Mouse (Mus musculus) liver, embryonic 14.5 days (tissue): ENCODE data around the gene Zfp346. TPM values are rescaled to one million over a fixed set of nuclear protein-coding genes. Genes with fewer than 3 reads are reported as not detected.
A peak's percentile ranks its signal among the peaks of the same experiment; 100 is the strongest.

Experiments
- ATAC-seq: fragments of 200-750 bp; cut with Nextera tagmentation; 2 replicates; pipeline ENCODE4 v1.8.0; 2017; ENCODE audit warnings: moderate number of reproducible peaks, mild to moderate bottlenecking, moderate library complexity; ENCODE audit not compliant: insufficient read depth
- DNase-seq, 3 experiments: peaks; one replicate each; pipeline ENCODE4 v3.0.0-alpha.2; 2012 to 2013; ENCODE audit warnings: low read depth in 3 of 3, low spot score in 3 of 3
- H3K27ac ChIP-seq: fragments of 300-500 bp; sonication (generic); 2 replicates; pipeline ENCODE4 v1.5.1; 2014; ENCODE audit warnings: moderate library complexity, mild to moderate bottlenecking, control low read depth, inconsistent platforms
- H3K27me3 ChIP-seq: fragments of 300-500 bp; sonication (generic); 2 replicates; pipeline ENCODE4 v1.6.1; 2014; ENCODE audit warnings: mild to moderate bottlenecking, low read length, moderate library complexity; ENCODE audit not compliant: control insufficient read depth, insufficient read depth
- H3K36me3 ChIP-seq: fragments of 300-500 bp; sonication (generic); replicated peaks from 2 replicates; pipeline ENCODE4 v1.6.1; 2014; ENCODE audit warnings: low read depth; ENCODE audit not compliant: control insufficient read depth, insufficient read depth
- H3K4me1 ChIP-seq, 2 experiments: fragments of 200-500 bp in 1 of 2; fragments of 300-500 bp in 1 of 2; sonication (generic) in 1 of 2; replicated peaks; 2 replicates each; pipeline ENCODE4 v1.6.1; 2012 to 2014; ENCODE audit warnings: antibody characterized with exemption in 1 of 2, inconsistent platforms in 1 of 2, low read length in 1 of 2; ENCODE audit not compliant: control insufficient read depth in 2 of 2, insufficient read depth in 2 of 2
- H3K4me2 ChIP-seq: fragments of 300-500 bp; sonication (generic); 2 replicates; pipeline ENCODE4 v1.6.1; 2014; ENCODE audit warnings: low read depth, mild to moderate bottlenecking, control low read depth, moderate library complexity
- H3K4me3 ChIP-seq, 2 experiments: fragments of 200-500 bp in 1 of 2; fragments of 300-500 bp in 1 of 2; sonication (generic) in 1 of 2; 2 replicates each; pipeline ENCODE4 v1.5.1; 2012 to 2014; ENCODE audit warnings: low read depth in 2 of 2, low read length in 2 of 2, mild to moderate bottlenecking in 2 of 2, control low read depth in 1 of 2, inconsistent platforms in 1 of 2, moderate library complexity in 1 of 2; ENCODE audit not compliant: insufficient read depth in 1 of 2
- H3K9ac ChIP-seq: fragments of 300-500 bp; sonication (generic); replicated peaks from 2 replicates; pipeline ENCODE4 v1.6.1; 2014; ENCODE audit warnings: mild to moderate bottlenecking, control low read depth, moderate library complexity
- H3K9me3 ChIP-seq: fragments of 300-500 bp; sonication (generic); 2 replicates; pipeline ENCODE4 v1.6.1; 2016; ENCODE audit warnings: low read length, mixed read lengths; ENCODE audit not compliant: control insufficient read depth
- CTCF ChIP-seq: IDR thresholded peaks from 2 replicates; pipeline ENCODE4 v1.5.1; 2016; ENCODE audit warnings: antibody characterized with exemption, low read depth, control low read depth
- EP300 ChIP-seq: IDR thresholded peaks from 2 replicates; pipeline ENCODE4 v1.6.1; 2016; ENCODE audit warnings: antibody characterized with exemption, low read depth
- WGBS: fragments of 180-500 bp; shearing (Covaris S2); extraction: QIAGEN DNeasy Blood & Tissue Kit; methylation state at CpG from one replicate; pipeline ENCODE4 v1.1.7; 2014; ENCODE audit not compliant: insufficient replicate concordance; 5-methylcytosine and 5-hydroxymethylcytosine counted together
- polyA plus RNA-seq, 2 experiments: library from polyadenylated mRNA; depleted of rRNA in 1 of 2; stranded (reverse) in 1 of 2; unstranded in 1 of 2; fragments of >200 nt; fragmentation: Nextera tagmentation in 1 of 2; extraction: Ambion mirVana in 1 of 2; gene quantifications; 2 replicates each; pipeline versions ENCODE4 v1.2.1 to v1.2.3; 2012 to 2014

Zfp346 gene
- polyA plus RNA-seq, 2 experiments, result 5.6 to 11.4 TPM

DNA sequence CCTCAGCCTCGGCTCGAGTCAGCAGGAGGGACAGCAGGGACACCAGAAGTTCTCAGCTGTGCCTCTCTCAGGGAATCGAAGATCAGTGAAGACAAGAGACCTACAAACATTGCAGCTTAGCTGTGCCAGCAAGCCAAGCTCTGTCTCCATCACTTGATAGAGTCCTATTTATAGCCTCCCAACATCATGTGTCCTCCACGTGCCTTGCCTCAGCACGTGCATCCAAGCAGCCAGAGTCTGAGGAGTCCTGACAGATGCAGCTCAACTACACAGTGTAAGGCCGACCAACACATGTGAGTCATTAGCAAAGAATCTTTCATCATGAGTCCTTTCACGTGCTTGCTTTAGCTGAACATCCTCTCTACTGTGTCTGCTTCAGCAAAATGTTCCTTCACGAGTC, 2.6 kb downstream of the Zfp346 start:
- Histone ChIP-seq H3K9ac (no peak overlapping the region), H3K4me3 (no peak overlapping the region), H3K27ac (no peak overlapping the region), H3K4me1 (peaks cover 12 to 16% of the 10 kb centered on the region in 2 experiments; a peak in 3 of 4 replicates), H3K9me3 (no peaks in the 10 kb centered on the region), H3K4me2 (no peak overlapping the region), H3K36me3 (peaks cover 14% of the 10 kb centered on the region), H3K27me3 (no peaks in the 10 kb centered on the region)
- 83% methylated on average over 8 of the region's 8 CpGs for WGBS
- ATAC-seq (no peak), DNase-seq (no peak)
- TF ChIP-seq EP300 (no peak), CTCF (no peak)

DNA sequence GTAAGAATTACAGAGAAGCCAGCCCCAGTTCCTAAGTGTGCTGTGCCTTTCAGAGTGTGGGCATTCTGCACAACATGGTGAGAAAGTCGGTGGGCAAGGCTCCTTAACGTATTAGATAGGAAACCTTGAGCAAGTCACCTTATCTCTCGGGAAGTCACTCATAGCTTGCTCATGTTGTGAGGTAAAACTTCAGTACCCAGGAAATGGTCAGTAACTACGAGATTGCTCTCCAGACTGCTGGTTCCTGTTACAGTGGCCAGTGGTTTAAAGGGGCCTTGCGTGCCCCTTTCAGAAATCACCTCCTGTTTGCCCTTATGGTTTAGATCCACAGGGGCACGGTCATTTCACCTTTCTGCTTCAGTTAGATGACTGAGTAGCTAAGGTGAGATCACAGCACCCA, 9.3 kb downstream of the Zfp346 start:
- no peak overlapping the region for H3K4me3 ChIP-seq
- ATAC-seq (no peak), DNase-seq (no peak)
- H3K27me3 ChIP-seq, result no peaks in the 10 kb centered on the region
- 45% methylated on average over 6 of the region's 6 CpGs for WGBS
- H3K36me3 ChIP-seq, result peaks cover 30% of the 10 kb centered on the region
- no peak overlapping the region for H3K27ac ChIP-seq
- H3K4me1 ChIP-seq, result no peaks in the 10 kb centered on the region
- H3K9me3 ChIP-seq, result no peaks in the 10 kb centered on the region
- no peak overlapping the region for H3K9ac ChIP-seq
- TF ChIP-seq EP300 (no peak), CTCF (no peak)
- no peak overlapping the region for H3K4me2 ChIP-seq

DNA sequence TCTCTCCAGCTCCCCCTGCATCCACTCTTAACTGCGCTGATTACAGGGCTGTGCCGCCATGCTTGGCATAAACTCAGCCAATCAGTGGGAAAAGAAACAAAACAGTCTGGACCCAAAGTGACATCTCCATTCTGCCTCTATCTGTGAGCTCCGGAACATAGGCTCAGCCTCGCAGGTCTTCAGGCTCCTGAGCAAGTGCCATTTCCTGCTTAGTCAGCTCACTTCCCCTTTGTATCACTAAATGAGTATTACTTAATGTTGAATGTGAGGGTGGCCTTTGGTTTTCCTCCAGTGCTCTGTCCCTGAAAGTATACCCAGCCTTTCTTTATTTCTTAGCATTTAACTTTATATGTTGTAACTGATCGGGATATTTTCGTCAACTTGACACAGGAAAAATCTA, 19.8 kb downstream of the Zfp346 start:
- H3K4me3 ChIP-seq, result no peak overlapping the region
- no peaks in the 10 kb centered on the region for H3K27me3 ChIP-seq
- no peak overlapping the region for H3K9ac ChIP-seq
- peaks cover 37% of the 10 kb centered on the region for H3K36me3 ChIP-seq
- no peak overlapping the region for H3K27ac ChIP-seq
- H3K9me3 ChIP-seq, result no peaks in the 10 kb centered on the region
- TF ChIP-seq EP300, result no peak
- TF ChIP-seq CTCF, result no peak
- WGBS, result 65% methylated on average over 6 of the region's 6 CpGs
- no peak overlapping the region for H3K4me2 ChIP-seq
- DNase-seq, result peak in 1 of 3 experiments; percentile 3
- no peak for ATAC-seq
- H3K4me1 ChIP-seq, result no peaks in the 10 kb centered on the region

DNA sequence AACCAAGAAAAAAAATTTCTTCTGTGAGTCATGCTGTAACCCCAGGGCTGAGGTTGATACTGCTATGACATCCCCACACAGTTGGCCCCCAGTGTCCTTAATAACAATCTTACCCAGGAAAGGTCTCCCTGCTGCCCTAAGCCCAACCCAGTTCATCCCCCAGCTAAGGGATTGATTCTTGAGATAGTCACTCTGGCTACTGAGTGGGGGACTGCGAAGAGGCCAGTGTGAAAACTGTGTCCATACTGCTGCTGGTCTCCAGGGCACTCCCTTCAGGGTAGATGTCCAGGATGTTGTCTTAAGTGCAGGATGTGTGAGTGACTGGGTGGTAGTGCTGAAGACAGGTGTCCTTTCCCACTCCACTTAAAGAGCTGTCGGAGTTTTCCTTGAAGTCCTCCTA, 28.3 kb downstream of the Zfp346 start, which contains the start of gene Gm17617:
TSS of gene Gm17617 (minus strand) at position 101 of the 400 bp plus-strand sequence.
- H3K27me3 ChIP-seq, result no peaks in the 10 kb centered on the region
- no peak within 1 kb of the TSS for H3K4me3 ChIP-seq
- H3K4me2 ChIP-seq, result no peak within 1 kb of the TSS
- TF ChIP-seq EP300 (no peak), CTCF (no peak)
- ATAC-seq (no peak), DNase-seq (no peak)
- H3K27ac ChIP-seq, result no peak within 1 kb of the TSS
- H3K4me1 ChIP-seq, result peaks cover 0 to 4% of the 10 kb centered on the region in 2 experiments; a peak in 1 of 4 replicates
- H3K9me3 ChIP-seq, result no peaks in the 10 kb centered on the region
- 83% methylated on average over 2 of the region's 2 CpGs for WGBS
- H3K36me3 ChIP-seq, result peaks cover 12% of the 10 kb centered on the region
- H3K9ac ChIP-seq, result no peak within 1 kb of the TSS

DNA sequence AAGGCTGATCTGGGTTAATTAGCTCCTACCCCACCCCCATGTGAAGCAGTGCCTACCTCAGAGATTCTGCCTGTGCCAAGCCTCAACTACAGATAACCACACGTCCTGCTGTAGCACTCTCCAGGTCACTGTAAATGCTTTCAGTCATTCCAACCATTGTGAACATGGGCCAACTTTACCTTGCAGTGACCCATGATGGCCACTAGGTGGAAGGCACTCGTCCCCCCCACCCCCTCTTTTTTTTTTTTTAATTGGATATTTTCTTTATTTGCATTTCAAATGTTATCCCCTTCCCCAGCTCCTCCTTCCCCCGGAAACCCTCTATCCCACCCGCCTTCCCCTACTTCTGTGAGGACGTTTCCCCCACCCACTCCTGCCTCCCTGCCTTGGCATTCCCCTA, 30.3 kb downstream of the Zfp346 start:
- peaks cover 0 to 4% of the 10 kb centered on the region in 2 experiments; a peak in 1 of 4 replicates for H3K4me1 ChIP-seq
- H3K9me3 ChIP-seq, result no peaks in the 10 kb centered on the region
- no peak overlapping the region for H3K9ac ChIP-seq
- peak in 1 of 3 experiments; percentile 4 for DNase-seq
- H3K4me3 ChIP-seq, result no peak overlapping the region
- no peak overlapping the region for H3K4me2 ChIP-seq
- no peak for ATAC-seq
- H3K27me3 ChIP-seq, result no peaks in the 10 kb centered on the region
- H3K36me3 ChIP-seq, result peaks cover 8% of the 10 kb centered on the region
- 3% methylated on average over 5 of the region's 5 CpGs for WGBS
- H3K27ac ChIP-seq, result no peak overlapping the region
- TF ChIP-seq EP300, result no peak
- TF ChIP-seq CTCF, result peak; percentile 80
